Mouse (Mus musculus) embryonic stem cell, embryonic (primary cell): ENCODE measurements around the gene 2410002F23Rik.
"Not testable (repeated sequence)": the region's sequence is repeated elsewhere in the genome, so short reads cannot be mapped to it uniquely, and the experiment has no call there.

ENCODE experiments used
- CTCF ChIA-PET, 4 experiments: fragments of 300-600 bp in 2 of 4; fragments of 350-600 bp in 2 of 4; sonication (Branson Sonifier 250); formaldehyde crosslinking; loops; one replicate each; lab custom pipeline; 2022; ENCODE audit warnings: inconsistent platforms in 2 of 4; lab: Charles Lee
- POLR2A ChIA-PET, 4 experiments: fragments of 300-600 bp in 2 of 4; fragments of 350-600 bp in 2 of 4; sonication (Branson Sonifier 250); formaldehyde crosslinking; loops; one replicate each; lab custom pipeline; 2022; ENCODE audit warnings: antibody characterized with exemption in 4 of 4, inconsistent platforms in 1 of 4; lab: Charles Lee

2410002F23Rik gene

GRCm38 (mm10) chr7:44246055-44246983 lies at the start of gene 2410002F23Rik, which contains the start of gene 1700028J19Rik:
TSS of gene 2410002F23Rik (plus strand) at chr7:44246722.
TSS of gene 1700028J19Rik (minus strand) at chr7:44246695.
- CTCF ChIA-PET = interaction anchor here (0.6 to 1.7 kb wide), 12 partner anchors 17 to 1695 kb away, joined by 3 to 6 read pairs (median 3); partner anchors contain the start of gene Klk1 (in 1 of the 4)
- POLR2A ChIA-PET = interaction anchor here (0.6 to 5.3 kb wide), 101 partner anchors 9 to 1967 kb away, joined by 3 to 67 read pairs (median 4); partner anchors contain the start of genes Klk1 (in 4 of the 4), Emc10 (in 2 of the 4), Fam71e1 (in 2 of the 4) and Gm36864 (in 2 of the 4)

- ChIA-PET CTCF (no interaction called here), POLR2A (interaction anchor here in 1 of 4 experiments (0.6 kb wide), 1 partner anchor 66 kb away, joined by 10 read pairs; no protein-coding TSS in a partner anchor)
These were observed 48.6 kb upstream of the 2410002F23Rik start, which contains the start of gene Klk1b3 for GRCm38 (mm10) chr7:44197891-44198290. TSS of gene Klk1b3 (plus strand) at chr7:44198191.

- POLR2A ChIA-PET, CTCF ChIA-PET: not testable (repeated sequence)
These were observed 39.4 kb upstream of the 2410002F23Rik start, which contains the start of gene Klk1b4 for GRCm38 (mm10) chr7:44207135-44207534. TSS of gene Klk1b4 (plus strand) at chr7:44207435.

GRCm38 (mm10) chr7:44208307-44208706 lies 38.2 kb upstream of the 2410002F23Rik start:
- ChIA-PET POLR2A (no interaction called here), CTCF (no interaction called here)

GRCm38 (mm10) chr7:44215645-44216044 lies 30.9 kb upstream of the 2410002F23Rik start, which contains the start of gene Klk1b5:
TSS of gene Klk1b5 (plus strand) at chr7:44215945.
- CTCF ChIA-PET = no interaction called here
- POLR2A ChIA-PET = no interaction called here

GRCm38 (mm10) chr7:44221601-44222000 lies 24.9 kb upstream of the 2410002F23Rik start:
- CTCF ChIA-PET = not testable (repeated sequence)
- POLR2A ChIA-PET = interaction anchor here in 1 of 4 experiments (0.5 to 6.4 kb wide), 2 partner anchors 25 to 136 kb away, joined by 3 to 34 read pairs; partner anchors contain the start of genes 1700028J19Rik and 2410002F23Rik

GRCm38 (mm10) chr7:44222335-44222734 lies 24.2 kb upstream of the 2410002F23Rik start:
- POLR2A ChIA-PET = interaction anchor here in 1 of 4 experiments (6.4 kb wide), 1 partner anchor 24 kb away, joined by 34 read pairs; the partner anchor contains the start of genes 1700028J19Rik and 2410002F23Rik
- CTCF ChIA-PET = not testable (repeated sequence)

GRCm38 (mm10) chr7:44225076-44225475 lies 21.4 kb upstream of the 2410002F23Rik start, which contains the start of gene Klk1:
TSS of gene Klk1 (plus strand) at chr7:44225360.
- POLR2A ChIA-PET = interaction anchor here (0.8 to 6.4 kb wide), 12 partner anchors 8 to 271 kb away, joined by 3 to 34 read pairs (median 3); partner anchors contain the start of genes 1700028J19Rik (in 4 of the 4), 2410002F23Rik (in 4 of the 4), Emc10 (in 1 of the 4) and Fam71e1 (in 1 of the 4)

GRCm38 (mm10) chr7:44235909-44236308 lies 10.6 kb upstream of the 2410002F23Rik start, which contains the start of gene Gm36864:
TSS of gene Gm36864 (plus strand) at chr7:44236177.
- ChIA-PET POLR2A (interaction anchor here in 3 of 4 experiments (0.6 to 2.7 kb wide), 4 partner anchors 10 to 18 kb away, joined by 3 to 18 read pairs (median 8); partner anchors contain the start of genes 1700028J19Rik (in 2 of the 3), 2410002F23Rik (in 2 of the 3) and Klk1 (in 1 of the 3)), CTCF (no interaction called here)

More at GRCm38 (mm10) chr7:44225076-44225475, 21.4 kb upstream of the 2410002F23Rik start, which contains the start of gene Klk1:
- CTCF ChIA-PET = interaction anchor here in 3 of 4 experiments (0.6 to 1.2 kb wide), 5 partner anchors 21 to 449 kb away, joined by 3 to 11 read pairs (median 3); no protein-coding TSS in a partner anchor

GRCm38 (mm10) chr7:44239913-44240312 lies 6.6 kb upstream of the 2410002F23Rik start:
- ChIA-PET CTCF (interaction anchor here in 1 of 4 experiments (1.1 kb wide), 1 partner anchor 23 kb away, joined by 3 read pairs; no protein-coding TSS in a partner anchor), POLR2A (no interaction called here)

GRCm38 (mm10) chr7:44240712-44241111 lies 5.8 kb upstream of the 2410002F23Rik start:
- CTCF ChIA-PET = interaction anchor here in 1 of 4 experiments (1.1 kb wide), 1 partner anchor 22 kb away, joined by 3 read pairs; no protein-coding TSS in a partner anchor
- POLR2A ChIA-PET = interaction anchor here in 1 of 4 experiments (0.6 to 1.5 kb wide), 2 partner anchors 14 to 27 kb away, joined by 3 read pairs; no protein-coding TSS in a partner anchor

GRCm38 (mm10) chr7:44241163-44241562 lies 5.4 kb upstream of the 2410002F23Rik start:
- POLR2A ChIA-PET = interaction anchor here in 1 of 4 experiments (1.5 kb wide), 1 partner anchor 14 kb away, joined by 3 read pairs; no protein-coding TSS in a partner anchor
- CTCF ChIA-PET = interaction anchor here in 1 of 4 experiments (1.1 kb wide), 1 partner anchor 22 kb away, joined by 3 read pairs; no protein-coding TSS in a partner anchor

- POLR2A ChIA-PET = interaction anchor here in 1 of 4 experiments (5.3 kb wide), 1 partner anchor 16 kb away, joined by 67 read pairs; the partner anchor contains the start of genes Acp4 and Gm15517
- CTCF ChIA-PET = no interaction called here
These were observed 2.4 kb upstream of the 2410002F23Rik start for GRCm38 (mm10) chr7:44244080-44244479.

- ChIA-PET CTCF (interaction anchor here in 2 of 4 experiments (0.6 to 1.7 kb wide), 5 partner anchors 16 to 314 kb away, joined by 3 read pairs; no protein-coding TSS in a partner anchor), POLR2A (interaction anchor here (0.5 to 5.3 kb wide), 62 partner anchors 8 to 1968 kb away, joined by 3 to 67 read pairs (median 5); partner anchors contain the start of genes Emc10 (in 2 of the 4), Fam71e1 (in 2 of the 4), Gm36864 (in 2 of the 4) and Klk1 (in 2 of the 4))
These were observed 505 bp downstream of the 2410002F23Rik start for GRCm38 (mm10) chr7:44246984-44247470.

- CTCF ChIA-PET = no interaction called here
- POLR2A ChIA-PET = interaction anchor here in 2 of 4 experiments (1.1 to 5.3 kb wide), 10 partner anchors 12 to 103 kb away, joined by 4 to 67 read pairs (median 16); partner anchors contain the start of genes Gm36864 (in 2 of the 2), Klk1 (in 2 of the 2), Acp4 (in 1 of the 2) and Gm15517 (in 1 of the 2)
These were observed 1.4 kb downstream of the 2410002F23Rik start for GRCm38 (mm10) chr7:44247971-44248370.

GRCm38 (mm10) chr7:44249248-44249647 lies 2.7 kb downstream of the 2410002F23Rik start:
- ChIA-PET CTCF (no interaction called here), POLR2A (interaction anchor here in 3 of 4 experiments (0.8 to 2.0 kb wide), 5 partner anchors 9 to 330 kb away, joined by 3 to 5 read pairs (median 3); no protein-coding TSS in a partner anchor)

GRCm38 (mm10) chr7:44250732-44251275 lies 4.3 kb downstream of the 2410002F23Rik start:
- POLR2A ChIA-PET = interaction anchor here in 3 of 4 experiments (1.1 to 2.0 kb wide), 6 partner anchors 12 to 331 kb away, joined by 3 to 6 read pairs (median 3); partner anchors contain the start of gene Klk1b22 (in 1 of the 3)

More at GRCm38 (mm10) chr7:44250732-44251275, 4.3 kb downstream of the 2410002F23Rik start:
- CTCF ChIA-PET = interaction anchor here in 1 of 4 experiments (1.0 kb wide), 1 partner anchor 322 kb away, joined by 3 read pairs; no protein-coding TSS in a partner anchor
